Mouse (Mus musculus) lung, postnatal 14 days (tissue): Measurements from ENCODE around the gene Prkar1a.

Source experiments
- DNase-seq: peaks from one replicate; pipeline ENCODE4 v3.0.0; 2021

Prkar1a gene

GRCm38 (mm10) chr11:109708786-109709185 lies 59.6 kb downstream of the Prkar1a start:
- no peak for DNase-seq

- no peak for DNase-seq
Observed at GRCm38 (mm10) chr11:109709501-109709900, 60.3 kb downstream of the Prkar1a start.

GRCm38 (mm10) chr11:109714341-109715247 lies 65.4 kb downstream of the Prkar1a start:
- DNase-seq: no peak

GRCm38 (mm10) chr11:109715311-109715781 lies 66.1 kb downstream of the Prkar1a start:
- DNase-seq: no peak

- DNase-seq: no peak
Observed at GRCm38 (mm10) chr11:109716981-109717380, 67.8 kb downstream of the Prkar1a start.

- DNase-seq: no peak
Observed at GRCm38 (mm10) chr11:109717448-109717847, 68.2 kb downstream of the Prkar1a start.

- DNase-seq: no peak
Observed at GRCm38 (mm10) chr11:109717966-109718895, 69.0 kb downstream of the Prkar1a start.
